Mouse (Mus musculus) mesoderm, embryonic 11.5 days (tissue): ENCODE measurements around the gene Foxd3.
"Not testable (repeated sequence)": the region's sequence is repeated elsewhere in the genome, so short reads cannot be mapped to it uniquely, and the experiment has no call there.

Source experiments
- DNase-seq: peaks from one replicate; pipeline ENCODE4 v3.0.0-alpha.2; 2012; ENCODE audit warnings: low read depth, low spot score

The Foxd3 gene

DNA sequence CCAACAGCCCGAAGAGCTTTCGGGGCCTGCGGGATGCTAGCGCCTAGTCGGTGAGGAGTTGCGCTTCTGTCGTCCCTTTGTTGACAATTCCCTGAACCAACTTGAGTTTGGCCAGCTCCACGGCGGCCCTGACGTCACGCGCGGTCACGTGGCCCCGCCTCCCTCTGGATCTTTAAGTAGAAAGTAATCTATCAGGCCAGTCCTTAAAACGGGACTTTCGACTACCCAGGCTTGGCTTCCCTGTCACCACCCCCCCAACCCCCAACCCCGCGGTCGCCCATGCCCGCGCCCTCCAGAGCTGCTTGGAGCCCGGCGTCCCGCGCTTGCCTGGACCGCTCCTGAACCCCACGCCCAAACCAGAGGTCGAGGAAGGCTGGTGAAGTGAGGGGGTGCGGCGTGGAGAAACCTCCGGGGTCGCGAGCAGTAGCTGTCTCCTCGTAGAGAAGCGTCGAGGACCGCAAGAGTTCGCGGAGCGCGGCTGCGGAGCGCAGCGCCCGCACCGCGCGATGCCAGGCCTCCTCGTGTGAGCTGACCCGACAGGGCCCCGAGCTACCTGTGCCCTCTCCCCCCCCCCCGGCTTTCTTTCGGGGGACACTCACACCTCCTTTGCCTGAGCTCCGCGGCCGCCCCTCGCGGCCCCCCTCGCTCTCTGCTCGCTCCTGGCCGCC lies at the start of gene Foxd3:
Gene Foxd3 (plus strand): TSS at position 363 of the 668 bp plus-strand sequence.
- peak; percentile 64 for DNase-seq

DNA sequence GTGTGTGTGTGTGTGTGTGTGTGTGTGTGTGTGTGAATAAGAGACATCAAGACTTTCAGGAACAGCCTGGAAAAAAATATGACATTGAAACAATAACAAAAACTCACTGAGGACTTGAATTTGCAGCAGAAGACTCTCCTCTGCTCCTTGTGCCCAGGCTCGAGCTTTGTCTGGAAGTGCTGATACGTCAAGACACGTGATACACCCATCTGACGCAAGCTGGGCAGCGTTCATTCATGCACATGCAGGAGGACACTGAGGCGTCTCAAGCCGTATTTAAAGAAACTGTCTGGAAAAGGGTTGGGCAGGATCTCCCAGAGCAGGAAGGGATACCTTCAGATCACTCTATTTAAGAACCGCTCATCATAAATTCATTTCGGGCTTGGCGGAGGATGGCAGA lies 43.9 kb upstream of the Foxd3 start:
- DNase-seq, result no peak

DNA sequence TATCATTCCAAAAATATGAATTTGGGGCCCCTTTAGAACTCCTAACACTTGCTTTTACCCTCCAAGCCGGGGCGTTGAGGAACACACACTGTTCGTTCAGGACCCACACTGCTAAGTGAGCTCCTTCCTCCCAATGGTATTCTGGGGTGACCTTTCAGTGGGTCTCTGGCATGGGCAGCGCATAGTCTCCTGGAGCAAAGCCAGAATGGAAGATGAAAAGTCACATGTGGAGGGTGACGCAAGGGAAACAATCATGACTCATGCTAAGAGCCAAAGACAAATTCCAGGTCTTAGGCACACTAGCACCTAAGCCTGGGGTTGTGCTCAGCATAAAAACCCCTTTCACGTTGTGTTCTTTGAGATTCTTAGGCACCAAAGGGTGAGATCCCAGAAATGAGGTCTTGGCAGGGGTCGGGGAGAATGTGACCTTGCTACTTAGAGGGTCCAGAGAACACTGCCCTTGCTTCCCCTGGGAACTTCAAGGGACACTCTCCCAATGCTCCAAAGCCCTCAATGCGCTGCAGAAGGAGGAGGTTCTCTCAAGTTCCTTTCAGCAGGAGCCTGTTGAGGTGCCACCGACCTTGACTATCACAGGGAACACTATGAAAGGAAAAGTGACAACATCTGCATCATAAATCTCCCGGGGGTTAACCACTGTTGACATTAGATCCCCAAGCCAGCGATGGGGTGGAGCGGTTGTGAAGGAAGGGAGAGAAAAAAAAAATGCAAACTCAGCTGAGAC lies 43.3 kb upstream of the Foxd3 start:
- no peak for DNase-seq

DNA sequence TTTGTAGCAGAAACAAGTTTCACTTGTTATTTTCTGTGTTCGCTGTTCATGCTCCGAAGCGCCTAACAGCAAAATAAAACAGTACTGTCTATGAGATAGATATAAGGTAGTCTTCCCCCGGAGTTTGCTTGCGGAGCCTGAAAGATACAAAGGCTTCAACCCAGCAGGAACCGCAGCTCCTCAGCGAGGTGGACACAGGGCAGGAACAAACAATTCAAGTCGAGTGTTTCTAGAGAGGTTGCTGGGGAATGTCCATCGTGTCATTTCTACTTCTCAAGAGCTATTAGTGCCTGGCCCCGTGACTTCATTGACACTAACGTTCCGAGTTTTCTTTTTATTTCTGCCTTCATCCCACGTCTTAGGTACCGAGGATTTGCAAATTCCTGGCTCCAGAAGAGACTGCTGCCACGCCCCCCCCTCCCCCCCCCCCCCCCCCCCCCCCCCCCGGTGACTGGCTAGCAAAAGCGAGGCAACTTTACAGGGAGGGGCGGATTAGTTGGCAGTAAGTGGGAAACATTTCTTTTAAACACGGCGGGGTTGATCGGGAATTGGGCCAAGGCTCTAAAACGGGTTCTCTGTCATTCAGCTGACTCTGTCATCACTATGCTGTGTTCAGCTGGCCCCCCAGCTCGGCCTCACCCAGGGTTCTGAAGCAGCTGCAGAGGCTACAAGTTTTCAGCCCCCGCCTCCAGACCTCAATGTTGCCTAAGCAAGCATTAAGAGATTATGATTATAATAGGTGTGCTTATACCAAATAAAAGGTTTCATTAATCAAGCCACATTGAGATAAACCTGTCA lies 29.9 kb upstream of the Foxd3 start:
- peak; percentile 11 for DNase-seq

DNA sequence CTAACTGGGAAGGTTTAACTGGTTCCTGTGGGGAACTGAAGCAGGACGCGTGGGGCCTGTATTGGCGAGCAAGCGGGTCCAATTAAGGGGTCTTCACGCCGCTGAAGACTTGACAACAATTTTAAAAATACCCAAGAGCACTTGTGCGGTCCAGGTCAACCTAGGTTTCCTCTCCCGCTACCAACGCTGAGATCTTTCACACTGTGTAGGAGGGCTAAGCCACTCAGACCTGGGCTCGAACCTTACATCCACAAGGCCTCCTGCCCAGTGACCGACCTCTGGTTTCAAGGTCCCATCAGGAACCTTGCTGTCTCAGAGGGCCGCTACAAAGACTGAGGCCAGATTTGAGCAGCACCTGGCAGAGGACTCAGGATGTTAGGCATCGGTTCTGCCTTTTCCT lies 29.0 kb upstream of the Foxd3 start:
- DNase-seq, result no peak

DNA sequence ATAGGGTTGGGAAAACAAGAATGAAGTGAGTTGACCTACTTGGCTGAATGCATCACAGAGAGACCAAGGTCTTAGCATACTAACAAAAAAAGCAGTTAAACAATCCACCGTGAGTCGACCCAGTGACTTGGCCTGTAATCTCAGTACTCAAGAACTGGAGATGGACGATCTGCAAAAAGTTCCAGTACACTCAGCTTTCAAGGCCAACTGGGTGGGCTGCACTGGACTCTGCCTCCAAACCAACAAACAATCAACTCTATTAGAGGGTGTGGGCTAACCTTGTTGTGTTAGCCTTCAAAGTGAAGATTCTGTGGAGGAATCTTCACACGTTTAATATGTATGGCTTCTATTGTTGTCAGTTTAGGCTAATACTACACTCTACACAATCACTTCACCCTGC lies 20.1 kb upstream of the Foxd3 start:
- no peak for DNase-seq

DNA sequence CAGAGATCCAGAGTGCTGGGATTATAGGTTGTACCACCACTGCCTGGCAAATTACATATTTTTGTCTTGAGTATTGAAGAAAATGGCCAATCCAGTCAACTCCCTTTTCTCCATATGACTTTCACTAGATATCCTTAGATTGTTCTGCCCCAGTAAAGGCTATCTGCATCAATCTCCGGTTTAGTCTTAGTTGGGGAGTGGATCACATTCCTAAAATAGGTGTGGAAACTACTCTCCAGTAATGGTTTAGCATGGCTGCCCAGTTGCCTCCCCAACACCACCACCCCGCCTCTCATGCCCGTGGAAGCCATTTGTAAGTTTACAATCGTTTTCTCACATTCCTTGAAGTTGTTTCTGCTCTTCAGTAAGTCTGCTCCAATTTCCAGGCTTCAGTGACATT lies 19.4 kb upstream of the Foxd3 start:
- no peak for DNase-seq

DNA sequence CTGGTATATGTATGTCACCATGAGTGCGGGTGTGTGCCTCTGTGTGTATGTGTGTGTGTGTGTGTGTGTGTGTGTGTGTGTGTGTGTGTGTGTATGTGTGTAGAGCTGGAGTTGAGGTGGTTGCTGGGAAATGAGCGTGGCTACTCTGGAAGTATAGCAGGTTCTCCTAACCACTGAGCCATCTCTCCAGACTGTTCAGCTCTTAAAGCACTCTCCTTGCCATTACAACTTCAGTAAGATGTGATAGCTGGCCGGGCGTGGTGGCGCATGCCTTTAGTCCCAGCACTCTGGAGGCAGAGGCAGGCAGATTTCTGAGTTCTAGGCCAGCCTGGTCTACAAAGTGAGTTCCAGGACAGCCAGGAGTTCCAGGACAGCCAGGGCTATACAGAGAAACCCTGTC lies 15.5 kb upstream of the Foxd3 start:
- not testable (repeated sequence) for DNase-seq

DNA sequence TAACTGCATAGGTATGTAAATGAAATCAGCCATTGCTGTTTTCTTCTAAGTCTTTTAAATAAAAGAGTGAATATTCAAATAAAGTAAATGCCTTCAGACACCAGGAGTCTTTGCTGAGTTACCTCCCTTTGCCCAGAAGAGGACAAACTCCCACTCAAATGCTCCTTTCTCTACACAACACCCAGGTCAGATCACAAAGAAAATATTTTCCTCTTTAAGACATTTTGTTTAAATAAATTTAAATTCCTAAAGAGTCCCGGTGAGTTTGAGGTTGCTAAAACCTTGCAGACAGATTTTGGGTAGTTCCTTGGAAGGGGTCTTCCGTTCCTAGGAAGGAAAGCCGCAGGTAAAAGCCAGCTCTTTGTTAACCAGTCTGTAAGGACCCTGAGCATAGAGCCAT lies 14.2 kb upstream of the Foxd3 start:
- no peak for DNase-seq

- no peak for DNase-seq
Observed at GRCm38 (mm10) chr4:99645560-99645959, 10.5 kb upstream of the Foxd3 start.

- DNase-seq, result peak; percentile 27
Observed at GRCm38 (mm10) chr4:99650088-99650944, 5.8 kb upstream of the Foxd3 start.

GRCm38 (mm10) chr4:99650945-99651690 lies 5.0 kb upstream of the Foxd3 start:
- DNase-seq, result peak; percentile 44

GRCm38 (mm10) chr4:99651823-99652450 lies 4.2 kb upstream of the Foxd3 start:
- no peak for DNase-seq

DNA sequence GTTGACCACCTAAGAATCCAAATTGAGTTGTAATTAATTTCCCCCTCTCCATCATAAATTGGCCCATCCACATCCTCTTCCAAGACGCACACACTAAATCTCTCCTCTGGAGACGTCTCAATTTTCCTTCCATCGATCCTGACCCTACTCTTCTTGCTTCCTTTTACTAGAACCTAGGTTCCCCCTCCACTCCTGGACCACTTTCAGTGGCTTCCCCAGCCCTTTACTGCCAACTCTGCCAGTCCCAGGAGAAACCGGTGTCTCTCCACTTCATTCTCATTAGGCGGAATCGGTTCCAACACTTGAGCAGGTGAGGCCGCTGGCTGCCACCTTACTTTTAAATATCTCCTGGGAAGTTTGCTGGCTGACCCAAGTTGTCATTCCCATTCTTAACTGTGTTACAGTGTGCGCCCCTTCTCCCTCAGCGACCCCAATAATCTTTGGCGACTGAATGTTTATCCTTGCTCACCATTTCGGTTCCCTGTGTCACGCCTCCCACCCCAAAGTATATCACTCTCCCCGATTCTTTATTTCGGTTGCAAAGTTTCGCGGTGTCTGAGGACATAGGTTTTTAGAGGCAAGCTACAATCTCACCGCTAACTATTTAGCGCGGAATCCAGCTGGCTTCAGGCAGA lies 3.4 kb upstream of the Foxd3 start:
- DNase-seq, result no peak

DNA sequence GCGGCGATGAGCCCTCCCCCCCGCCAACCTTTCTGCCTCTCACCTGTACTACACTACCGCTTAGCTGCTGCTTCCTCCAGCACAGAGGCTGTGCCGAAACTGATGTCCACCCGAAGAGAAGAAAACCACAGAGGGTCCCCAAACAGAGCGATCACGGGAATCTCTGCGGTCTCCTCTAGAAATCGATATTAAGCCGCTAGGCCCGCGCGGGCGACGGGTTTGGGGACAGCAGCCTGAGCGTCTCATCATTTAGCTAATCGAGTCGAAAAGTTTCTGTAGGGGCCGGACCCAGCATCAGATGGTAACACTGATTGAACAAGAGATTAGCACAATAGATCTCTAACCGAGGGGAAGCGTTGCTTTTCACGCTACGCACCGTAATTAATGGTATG lies 2.9 kb upstream of the Foxd3 start:
- no peak for DNase-seq

- peak; percentile 60 for DNase-seq
Observed at GRCm38 (mm10) chr4:99653608-99654221, 2.4 kb upstream of the Foxd3 start.

GRCm38 (mm10) chr4:99654621-99655296 lies 1.3 kb upstream of the Foxd3 start:
- no peak for DNase-seq

GRCm38 (mm10) chr4:99656605-99657429 lies 718 bp downstream of the Foxd3 start:
- peak; percentile 52 for DNase-seq
